Mouse (Mus musculus): Measurements from ENCODE around the gene Mkks. TPM values are rescaled to one million over a fixed set of nuclear protein-coding genes. Genes with fewer than 3 reads are reported as not detected.

The Mkks gene
- polyA plus RNA-seq, 1 experiment from 2014 or later = 10.8 TPM

DNA sequence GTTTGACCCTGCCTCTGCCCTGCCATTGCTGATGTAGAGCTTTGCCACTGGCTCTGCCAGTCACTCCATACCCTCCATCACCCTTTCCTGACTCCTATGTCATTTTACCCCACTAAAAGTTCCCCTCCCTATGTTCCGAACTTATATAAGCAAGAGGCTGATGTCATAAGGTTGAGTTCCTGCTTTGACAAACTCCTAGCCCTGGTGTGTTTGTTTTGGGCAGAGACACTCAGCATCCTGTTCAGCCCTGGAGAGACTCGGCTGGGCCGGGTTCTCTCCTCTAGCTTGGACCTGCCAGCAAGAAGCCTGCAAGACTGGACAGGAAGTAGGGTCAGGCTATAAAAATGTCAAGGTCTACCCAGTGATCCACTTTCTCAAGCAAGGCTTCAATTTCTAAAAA, 58.3 kb downstream of the Mkks start:
- 42% methylated on average over 3 of the region's 3 CpGs for WGBS

DNA sequence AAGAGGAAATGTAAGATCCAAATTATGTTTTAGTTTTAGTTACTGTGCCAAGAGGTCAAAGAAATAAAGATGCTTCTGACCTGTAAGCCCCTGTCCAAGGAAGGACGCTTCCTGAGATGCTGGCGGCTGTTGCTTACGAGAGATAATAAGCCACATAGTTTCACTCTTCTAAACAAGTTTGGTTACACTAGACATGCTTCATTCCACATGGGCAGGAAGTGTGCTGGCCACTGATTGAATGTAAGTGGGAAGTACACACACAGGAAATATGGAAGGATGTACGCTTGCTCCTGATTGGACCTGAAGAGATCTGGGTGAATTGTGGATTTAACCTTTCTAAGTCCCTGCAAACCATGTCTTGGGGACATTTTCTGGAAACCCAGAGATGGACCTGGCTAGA, 63.6 kb downstream of the Mkks start:
- ATAC-seq (ENCODE audit: low FRiP score, low TSS enrichment) (no peak), DNase-seq (ENCODE audit: low spot score) (no peak)
- Histone ChIP-seq H3K27ac (replicated peaks) (no peak overlapping the region), H3K9ac (ENCODE audit: low read length) (no peak overlapping the region), H3K4me3 (ENCODE audit: low read depth, low read length) (no peak overlapping the region), H3K4me1 (replicated peaks; ENCODE audit: control insufficient read depth, insufficient read depth) (no peaks in the 10 kb centered on the region), H3K27me3 (ENCODE audit: control insufficient read depth, insufficient read depth, low read length) (no peaks in the 10 kb centered on the region), H3K9me3 (ENCODE audit: control insufficient read depth, low read length) (no peaks in the 10 kb centered on the region), H3K4me2 (replicated peaks; ENCODE audit: low read depth) (no peak overlapping the region), H3K36me3 (ENCODE audit: control insufficient read depth, insufficient read depth, low read length) (no peaks in the 10 kb centered on the region)
- no peak for TF ChIP-seq CTCF (IDR thresholded peaks at IDR 0.05; ENCODE audit: low read depth)
- TF ChIP-seq EP300 (optimal IDR thresholded peaks at IDR 0.05) = no peak
- 62% methylated on average over 4 of the region's 4 CpGs for WGBS

More for the DNA sequence above, 58.3 kb downstream of the Mkks start:
- no peak for DNase-seq (ENCODE audit: low spot score)
- ATAC-seq (ENCODE audit: low FRiP score, low TSS enrichment) = 0 out of 2 replicates have a peak, but pooled peaks have one; percentile 35
- no peak overlapping the region for H3K4me3 ChIP-seq (ENCODE audit: low read depth, low read length)
- H3K27me3 ChIP-seq (ENCODE audit: control insufficient read depth, insufficient read depth, low read length) = no peaks in the 10 kb centered on the region
- H3K4me2 ChIP-seq (replicated peaks; ENCODE audit: low read depth) = no peak overlapping the region
- no peaks in the 10 kb centered on the region for H3K9me3 ChIP-seq (ENCODE audit: control insufficient read depth, low read length)
- TF ChIP-seq EP300 (optimal IDR thresholded peaks at IDR 0.05) = no peak
- H3K9ac ChIP-seq (ENCODE audit: low read length) = no peak overlapping the region
- no peak overlapping the region for H3K27ac ChIP-seq (replicated peaks)
- H3K4me1 ChIP-seq (replicated peaks; ENCODE audit: control insufficient read depth, insufficient read depth) = no peaks in the 10 kb centered on the region
- no peaks in the 10 kb centered on the region for H3K36me3 ChIP-seq (ENCODE audit: control insufficient read depth, insufficient read depth, low read length)

Other genes starting within 250 kb of the Mkks start
- 8.5 and 10.8 TPM in 2 replicates for gene Snap25, start 177.9 kb downstream of the Mkks start, polyA plus RNA-seq (2015; fragmentation: Nextera tagmentation; extraction: Ambion mirVana)
- 21.3 and 27.6 TPM in 2 replicates for gene AL731706.2, start 5.7 kb downstream of the Mkks start, polyA plus RNA-seq (2015; fragmentation: Nextera tagmentation; extraction: Ambion mirVana)
- gene Slx4ip, start 171 bp downstream of the Mkks start, polyA plus RNA-seq (2015; fragmentation: Nextera tagmentation; extraction: Ambion mirVana) = 2.1 TPM in 2 replicates
- gene AL731706.1, start within 50 bp of the Mkks start, polyA plus RNA-seq (2015; fragmentation: Nextera tagmentation; extraction: Ambion mirVana) = 26.3 and 33.2 TPM in 2 replicates
- 8.2 and 8.8 TPM in 2 replicates for gene Jag1, start 225.3 kb upstream of the Mkks start, polyA plus RNA-seq (2015; fragmentation: Nextera tagmentation; extraction: Ambion mirVana)